Mouse (Mus musculus) forebrain, embryonic 13.5 days (tissue): Measurements from ENCODE around the gene Etv2. TPM values are rescaled to one million over a fixed set of nuclear protein-coding genes. Genes with fewer than 3 reads are reported as not detected.

Source experiments
- microRNA-seq: library from miRNA; unstranded; fragments of <30 nt; microRNA quantifications from one replicate; pipeline ENCODE4, GENCODE M21; 2016
- polyA plus RNA-seq: library from polyadenylated mRNA; unstranded; fragments of >200 nt; fragmentation: Nextera tagmentation; extraction: Ambion mirVana; gene quantifications from 2 replicates; pipeline ENCODE4 v1.2.1, GENCODE M21; 2015

Gene Etv2
- polyA plus RNA-seq, 1 experiment from 2014 or later: not detected

Small RNAs within 50 kb of the gene (microRNA-seq; reads per million reads assigned to microRNA genes)
- not detected for gene Mir3569

Other genes starting within 250 kb of the Etv2 start
- gene Tyrobp, start 222.1 kb downstream of the Etv2 start, polyA plus RNA-seq: 12.1 and 15.6 TPM in 2 replicates
- 0.88 TPM in 1 of 2 replicates, not detected in the other for gene Hcst, start 216.0 kb downstream of the Etv2 start, polyA plus RNA-seq
- 1.3 and 1.6 TPM in 2 replicates for gene Nfkbid, start 214.1 kb downstream of the Etv2 start, polyA plus RNA-seq
- 306 and 329 TPM in 2 replicates for gene Aplp1, start 190.3 kb downstream of the Etv2 start, polyA plus RNA-seq
- gene Kirrel2, start 178.2 kb downstream of the Etv2 start, polyA plus RNA-seq: 0.36 and 0.65 TPM in 2 replicates
- 0.15 and 0.18 TPM in 2 replicates for gene Nphs1, start 177.5 kb downstream of the Etv2 start, polyA plus RNA-seq
- gene Prodh2, start 142.2 kb downstream of the Etv2 start, polyA plus RNA-seq: 0.31 TPM in 1 of 2 replicates, not detected in the other
- 80.6 and 88.7 TPM in 2 replicates for gene Arhgap33, start 100.8 kb downstream of the Etv2 start, polyA plus RNA-seq
- 11.0 and 12.1 TPM in 2 replicates for gene Hspb6, start 83.7 kb downstream of the Etv2 start, polyA plus RNA-seq
- 14.8 and 17.5 TPM in 2 replicates for gene Proser3, start 83.6 kb downstream of the Etv2 start, polyA plus RNA-seq
- gene Lin37, start 76.0 kb downstream of the Etv2 start, polyA plus RNA-seq: 53.0 and 65.1 TPM in 2 replicates
- 114 and 122 TPM in 2 replicates for gene U2af1l4, start 72.6 kb downstream of the Etv2 start, polyA plus RNA-seq
- gene Gm49396, start 72.5 kb downstream of the Etv2 start, polyA plus RNA-seq: 20.2 and 22.5 TPM in 2 replicates
- 128 and 141 TPM in 2 replicates for gene Psenen, start 72.2 kb downstream of the Etv2 start, polyA plus RNA-seq
- gene Igflr1, start 70.4 kb downstream of the Etv2 start, polyA plus RNA-seq: 7.4 and 8.2 TPM in 2 replicates
- 11.6 and 14.1 TPM in 2 replicates for gene Kmt2b, start 47.1 kb downstream of the Etv2 start, polyA plus RNA-seq
- gene Zbtb32, start 36.9 kb downstream of the Etv2 start, polyA plus RNA-seq: 0.34 and 0.43 TPM in 2 replicates
- gene Upk1a, start 23.0 kb downstream of the Etv2 start, polyA plus RNA-seq: 0.19 and 0.37 TPM in 2 replicates
- 944 and 1,056 TPM in 2 replicates for gene Cox6b1, start 9.7 kb downstream of the Etv2 start, polyA plus RNA-seq
- 144 and 146 TPM in 2 replicates for gene Rbm42, start 14.5 kb upstream of the Etv2 start, polyA plus RNA-seq
- 52.7 and 57.2 TPM in 2 replicates for gene Haus5, start 29.1 kb upstream of the Etv2 start, polyA plus RNA-seq
- not detected in 2 replicates for gene Pmis2, start 35.8 kb upstream of the Etv2 start, polyA plus RNA-seq
- gene 2200002J24Rik, start 63.1 kb upstream of the Etv2 start, polyA plus RNA-seq: not detected in 2 replicates
- gene Atp4a, start 76.4 kb upstream of the Etv2 start, polyA plus RNA-seq: 0.79 and 1.4 TPM in 2 replicates
- gene Tmem147, start 93.7 kb upstream of the Etv2 start, polyA plus RNA-seq: 182 and 188 TPM in 2 replicates
- 0.93 and 1.0 TPM in 2 replicates for gene Gapdhs, start 107.8 kb upstream of the Etv2 start, polyA plus RNA-seq
- 1.5 and 1.9 TPM in 2 replicates for gene Sbsn, start 115.6 kb upstream of the Etv2 start, polyA plus RNA-seq
- gene Dmkn, start 127.9 kb upstream of the Etv2 start, polyA plus RNA-seq: 0.68 TPM in 1 of 2 replicates, not detected in the other
- gene Krtdap, start 152.0 kb upstream of the Etv2 start, polyA plus RNA-seq: not detected in 2 replicates
- gene Ffar2, start 187.9 kb upstream of the Etv2 start, polyA plus RNA-seq: 0.09 TPM in 1 of 2 replicates, not detected in the other
- gene Ffar3, start 220.3 kb upstream of the Etv2 start, polyA plus RNA-seq: not detected in 2 replicates
- gene Ffar1, start 225.7 kb upstream of the Etv2 start, polyA plus RNA-seq: not detected in 2 replicates
- not detected in 2 replicates for gene Cd22, start 244.5 kb upstream of the Etv2 start, polyA plus RNA-seq